Mouse (Mus musculus): ENCODE measurements around the gene Cep70.
A peak's percentile ranks its signal among the peaks of the same experiment; 100 is the strongest.

Gene Cep70

DNA sequence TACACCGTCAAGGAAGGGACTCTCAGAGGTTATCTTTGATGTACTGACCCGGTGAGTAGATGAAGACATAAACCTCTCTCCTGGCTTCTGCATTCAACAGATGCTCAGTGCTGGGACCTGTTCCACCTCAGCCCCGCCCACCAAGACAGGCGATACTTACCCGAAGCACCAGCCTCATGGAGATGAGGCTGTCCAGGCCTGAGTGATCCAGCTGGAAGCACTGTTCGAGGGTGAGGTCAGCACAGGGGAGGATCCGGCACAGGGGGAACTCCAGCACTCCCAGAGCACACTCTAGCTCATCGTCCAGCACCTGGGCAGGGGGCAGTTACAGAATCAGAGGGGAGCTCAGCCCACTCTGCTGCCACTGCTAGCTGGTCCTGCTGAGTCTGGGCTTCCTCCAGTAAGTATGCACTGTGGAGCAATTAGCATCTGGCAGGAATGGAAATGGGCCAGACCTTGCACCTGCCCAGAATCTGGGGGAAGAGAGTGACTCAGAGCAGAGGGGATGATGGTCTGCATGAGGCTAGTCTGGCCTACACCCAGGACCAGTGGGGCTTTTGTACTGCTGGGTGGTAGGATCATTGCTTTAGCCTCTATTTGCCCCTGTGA, 76.3 kb downstream of the Cep70 start:
- DNase-seq (ENCODE audit: low spot score in 2 of 2) = no peak

DNA sequence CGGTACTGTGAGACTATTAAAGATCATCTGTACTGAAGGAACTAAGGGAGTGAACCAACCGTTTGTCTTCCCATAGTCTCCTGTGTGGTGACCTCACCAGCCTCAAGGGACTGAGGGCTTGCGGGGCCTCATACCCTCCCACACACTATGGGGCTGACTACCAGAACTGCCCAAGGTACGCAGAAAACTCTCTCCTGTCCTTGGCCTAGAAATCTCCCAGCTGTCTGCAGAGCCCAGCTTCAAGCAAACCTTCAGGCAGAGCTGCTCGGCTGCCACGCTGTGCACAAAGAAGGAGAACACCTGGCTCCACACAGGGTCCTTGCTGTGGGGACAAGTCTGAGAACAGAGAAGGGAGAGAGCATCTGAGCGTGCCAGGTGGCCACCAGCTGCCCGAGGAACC, 76.8 kb downstream of the Cep70 start:
- no peak for DNase-seq (ENCODE audit: low spot score in 2 of 2)

DNA sequence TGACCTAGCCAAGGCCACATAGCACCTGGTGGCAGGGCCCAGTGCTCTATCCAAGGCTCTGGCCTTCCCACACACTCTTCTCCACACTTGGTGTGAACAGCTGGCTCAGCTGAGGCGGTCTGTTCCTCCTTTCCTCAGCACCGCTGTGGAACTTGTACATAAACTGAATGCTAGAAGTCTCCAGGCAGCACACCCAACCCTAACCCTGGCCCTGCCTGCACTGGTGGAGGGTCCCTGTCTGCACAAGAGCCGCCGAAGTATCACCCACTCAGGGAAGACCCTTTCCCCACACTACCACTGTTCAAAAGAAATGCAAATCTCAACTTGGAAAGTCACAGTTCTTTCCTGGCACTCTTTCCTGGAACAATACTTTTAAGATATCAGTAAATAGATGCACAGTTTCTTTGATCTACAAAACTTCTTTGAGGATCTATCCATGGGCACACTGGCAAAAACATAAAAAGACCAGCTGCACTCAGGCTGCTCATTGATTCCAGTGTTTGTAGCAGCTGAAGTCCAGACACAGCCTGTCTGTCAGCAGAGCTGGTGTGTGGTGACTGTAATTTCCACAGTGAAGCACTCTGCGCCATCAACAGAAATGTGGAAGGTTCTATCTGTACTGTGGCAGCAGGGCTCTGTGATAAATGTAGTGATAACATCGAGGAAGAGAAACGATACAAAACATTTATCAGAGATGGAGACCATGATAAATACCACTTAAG, 82.2 kb downstream of the Cep70 start:
- no peak for DNase-seq (ENCODE audit: low spot score in 2 of 2)

DNA sequence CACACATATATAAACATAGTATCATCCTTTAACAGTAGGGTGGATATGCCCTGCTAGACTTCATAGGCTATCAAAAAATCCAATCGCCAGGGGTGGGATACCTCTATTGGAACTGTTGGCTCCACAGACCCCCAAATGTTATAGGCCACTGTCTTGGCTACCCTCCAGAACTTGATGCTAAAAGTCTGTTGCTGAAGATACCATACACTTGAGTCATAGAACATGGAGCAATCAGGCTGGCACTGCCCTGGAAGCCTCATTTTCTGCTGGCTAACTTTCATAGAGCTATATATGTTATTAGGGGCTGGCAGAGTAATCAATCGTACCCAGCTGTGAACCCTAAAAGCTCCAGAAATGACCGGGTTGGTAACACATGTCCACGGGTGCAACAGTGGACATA, 82.8 kb downstream of the Cep70 start:
- DNase-seq (ENCODE audit: low spot score in 2 of 2) = no peak

DNA sequence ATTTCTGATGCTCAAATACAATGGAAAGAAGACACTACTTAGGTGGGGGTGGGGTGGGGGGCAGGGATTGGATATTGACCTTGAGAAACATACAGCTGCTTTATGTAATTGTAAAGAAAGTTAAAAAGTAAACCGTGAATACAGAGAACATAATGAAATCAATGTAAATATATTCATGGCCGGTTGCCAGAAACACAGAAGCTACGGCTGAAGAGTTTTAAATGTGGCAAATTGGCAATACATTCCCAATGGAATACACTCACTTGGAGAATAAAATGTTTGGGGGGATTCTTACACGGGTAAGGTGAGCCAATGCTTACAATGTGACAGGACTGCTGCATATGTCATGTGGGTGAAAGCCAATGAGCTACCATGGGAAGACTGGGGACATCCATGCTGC, 83.7 kb downstream of the Cep70 start:
- DNase-seq (ENCODE audit: low spot score in 2 of 2) = no peak

DNA sequence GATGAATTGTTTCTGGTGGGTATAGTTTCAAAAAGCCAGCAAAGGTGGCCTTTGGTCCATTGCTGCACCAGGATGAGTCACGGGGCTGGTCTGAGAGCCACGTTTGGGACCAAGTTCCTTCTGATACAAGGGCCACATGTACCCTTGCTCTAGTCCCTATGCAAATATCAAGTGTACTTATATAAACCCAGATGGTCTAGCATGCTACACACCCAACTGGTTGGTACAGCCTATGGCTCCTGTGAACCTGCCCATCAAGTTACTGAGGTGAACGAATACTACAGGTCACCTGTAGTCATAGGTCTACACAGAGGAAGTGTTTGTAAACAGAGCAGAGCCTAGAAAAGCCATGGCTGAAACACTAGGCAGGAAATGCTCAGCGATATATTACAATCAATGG, 93.4 kb downstream of the Cep70 start:
- peak in 1 of 2 experiments; percentile 39 for DNase-seq (ENCODE audit: low spot score in 2 of 2)

DNA sequence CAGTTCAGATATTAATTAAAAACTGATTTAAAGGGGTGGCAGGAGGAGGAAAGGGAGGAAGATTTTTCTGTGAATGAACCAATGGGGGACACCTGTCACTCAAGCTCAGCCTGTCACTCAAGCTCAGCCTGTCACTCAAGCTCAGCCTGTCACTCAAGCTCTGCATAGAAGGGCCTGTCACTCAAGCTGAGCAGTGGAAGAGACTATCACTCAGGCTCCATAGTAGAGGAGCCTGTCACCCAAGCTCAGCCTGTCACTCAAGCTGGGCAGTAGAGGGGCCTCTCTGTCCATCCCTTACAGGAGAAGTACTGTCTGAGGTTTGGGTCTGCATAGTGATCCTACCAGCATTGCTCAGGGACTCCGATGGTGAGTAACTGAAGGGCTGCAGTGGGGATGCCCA, 95.1 kb downstream of the Cep70 start:
- DNase-seq (ENCODE audit: low spot score in 2 of 2) = no peak

DNA sequence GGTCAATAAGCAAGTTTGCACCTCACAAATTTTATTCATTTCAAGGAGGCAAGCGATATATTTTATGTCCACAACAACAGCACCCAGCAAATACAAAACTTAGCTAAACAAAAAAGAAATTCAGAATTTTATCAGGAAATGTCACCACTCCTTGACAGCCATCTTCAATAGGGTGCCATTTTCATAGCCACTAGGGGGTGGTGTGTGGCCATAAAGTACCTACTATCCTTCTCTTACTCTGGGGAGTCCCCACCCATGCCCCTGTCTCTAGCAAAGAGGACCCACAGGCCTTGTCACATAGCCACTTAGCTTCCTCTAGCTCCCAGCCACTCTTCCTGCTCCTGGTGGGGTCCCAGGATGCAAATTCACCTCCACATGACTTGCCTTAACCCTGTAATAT, 96.0 kb downstream of the Cep70 start:
- no peak for DNase-seq (ENCODE audit: low spot score in 2 of 2)

DNA sequence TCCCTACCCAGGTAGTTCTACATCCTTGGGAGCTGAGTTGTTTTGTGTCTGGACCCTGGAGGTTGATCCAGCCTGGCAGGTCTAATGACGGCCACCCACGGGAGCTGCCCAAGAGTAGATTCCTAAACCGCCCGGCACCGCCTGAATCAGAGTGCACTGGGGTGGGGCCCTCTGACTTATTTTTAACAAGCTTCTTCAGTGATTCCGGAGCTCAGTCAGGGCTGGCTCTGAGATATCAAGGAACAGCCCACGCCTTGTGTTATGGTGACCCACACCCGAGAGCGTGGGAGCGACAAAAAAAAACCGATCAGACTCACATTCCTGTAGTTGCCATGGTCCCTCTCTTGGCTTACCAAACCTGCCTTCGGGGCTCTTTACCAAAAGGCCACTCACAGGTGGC, 97.0 kb downstream of the Cep70 start:
- DNase-seq (ENCODE audit: low spot score in 2 of 2) = peak in 1 of 2 experiments; percentile 23

DNA sequence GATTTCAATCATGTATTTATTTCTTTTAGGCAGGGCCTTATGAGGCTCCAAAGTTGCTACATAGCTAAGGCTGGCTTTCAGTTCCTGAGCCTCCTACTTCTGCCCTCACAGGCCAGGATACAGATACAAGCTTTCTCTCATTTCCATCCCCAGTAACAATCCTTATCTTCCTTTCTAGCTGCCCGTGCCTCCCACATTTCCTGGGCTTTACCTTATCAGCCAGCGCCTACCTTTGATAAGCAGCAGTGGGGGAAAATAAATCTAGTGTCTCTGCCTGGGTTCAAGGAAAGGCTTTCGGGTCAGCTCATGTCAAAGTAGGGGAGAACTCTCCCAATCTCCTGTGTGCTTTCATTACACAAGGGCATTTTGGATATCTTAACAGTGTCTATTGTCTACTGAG, 98.4 kb downstream of the Cep70 start:
- DNase-seq (ENCODE audit: low spot score in 2 of 2) = no peak

DNA sequence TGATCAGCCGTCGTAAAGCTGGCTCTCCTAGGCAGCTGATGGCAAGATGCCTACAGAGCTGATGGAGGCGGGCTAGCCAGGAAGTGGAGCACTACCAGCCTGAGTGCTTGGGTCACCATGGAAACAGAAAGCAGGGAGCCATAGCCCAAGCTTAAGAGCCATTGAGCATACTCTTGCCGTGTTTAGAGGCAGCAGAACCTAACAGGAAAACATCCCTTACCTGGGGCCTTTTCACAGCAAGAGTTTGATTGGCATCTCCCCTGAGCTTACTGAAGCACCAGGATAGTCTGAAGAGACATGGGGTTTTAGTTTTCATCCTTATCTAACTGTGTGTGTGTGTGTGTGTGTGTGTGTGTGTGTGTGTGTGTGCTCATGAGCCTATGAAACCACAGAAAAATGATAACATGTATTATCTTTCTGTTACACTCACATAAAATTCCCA, 102.2 kb downstream of the Cep70 start:
- no peak for DNase-seq (ENCODE audit: low spot score in 2 of 2)
